ENCODE assay signal across 21 mouse cellular contexts in genomic region chr14:101499838-101500237, GRCm38 (mm10).
DNase-seq lines count a peak whose midpoint lies in the region; ATAC-seq lines count a peak whose summit lies in the region.
"Had no signal": no experiment of that assay in that cellular context is flagged by ENCODE, and none has a peak within 500 bp of the region (broad histone marks: within the 10 kb centered on the region; RNA-seq: fewer than 3 reads in every experiment).

No protein-coding gene starts in this region.

- no peak overlapping the region for H3K9ac ChIP-seq in intestine, embryonic 14.5 days (ENCODE audit: low read length)
- no peak overlapping the region for H3K9ac ChIP-seq in intestine, embryonic 15.5 days
- H3K9ac ChIP-seq in midbrain, embryonic 11.5 days (ENCODE audit: low read length), result no peak overlapping the region

- H3K27ac ChIP-seq in intestine, embryonic 14.5 days (ENCODE audit: low read depth), result no peak overlapping the region
- no peak overlapping the region for H3K27ac ChIP-seq in intestine, embryonic 15.5 days
- no peak overlapping the region for H3K27ac ChIP-seq in midbrain, embryonic 11.5 days (ENCODE audit: low read depth, low read length)
- no peak overlapping the region for H3K27ac ChIP-seq in midbrain, embryonic 10.5 days (replicated peaks)

- peak; percentile 77 for DNase-seq in heart, adult 11 months
- DNase-seq in heart, adult 8-10 months (ENCODE audit: low spot score), result no peak
- peak; percentile 32 for DNase-seq in intestine, embryonic 14.5 days (ENCODE audit: low spot score)
- DNase-seq in midbrain, embryonic 11.5 days (ENCODE audit: low spot score, missing footprints), result peak; percentile 64
- DNase-seq in midbrain, embryonic 10.5 days (ENCODE audit: low spot score), result no peak
- DNase-seq: adrenal gland, adult 2 months; adrenal gland, adult 8-10 months; adrenal gland, postnatal 10 days; adrenal gland, postnatal 14 days; adrenal gland, postnatal 25 days; adrenal gland, postnatal 36 days; B cell, adult 2 months; cerebellum, adult 11 months; cerebellum, adult 11-12 months; cerebellum, adult 18-20 months had no signal

- no peak for ATAC-seq in intestine, embryonic 14.5 days (replicated peaks; ENCODE audit: low FRiP score, low TSS enrichment, low read depth)
- no peak for ATAC-seq in intestine, embryonic 15.5 days
- ATAC-seq in midbrain, embryonic 11.5 days (ENCODE audit: low FRiP score), result no peak
- ATAC-seq: activated CD4-positive, CD25-positive, alpha-beta regulatory T cell, adult 4 months; CD4-positive, CD25-positive, alpha-beta regulatory T cell, adult 4 months; Patski had no signal

- no peaks in the 10 kb centered on the region for H3K4me1 ChIP-seq in intestine, embryonic 14.5 days (replicated peaks; ENCODE audit: control insufficient read depth, insufficient read depth, low read length)
- H3K4me1 ChIP-seq in intestine, embryonic 15.5 days (replicated peaks), result no peaks in the 10 kb centered on the region
- no peaks in the 10 kb centered on the region for H3K4me1 ChIP-seq in midbrain, embryonic 11.5 days (ENCODE audit: control insufficient read depth, insufficient read depth, low read length)
- no peaks in the 10 kb centered on the region for H3K4me1 ChIP-seq in midbrain, embryonic 10.5 days

- H3K9me3 ChIP-seq in intestine, embryonic 14.5 days (ENCODE audit: control insufficient read depth, low read length), result no peaks in the 10 kb centered on the region
- no peaks in the 10 kb centered on the region for H3K9me3 ChIP-seq in intestine, embryonic 15.5 days
- H3K9me3 ChIP-seq in midbrain, embryonic 11.5 days (ENCODE audit: control insufficient read depth, low read length), result no peaks in the 10 kb centered on the region
- H3K9me3 ChIP-seq in midbrain, embryonic 10.5 days (replicated peaks), result no peaks in the 10 kb centered on the region

- WGBS in intestine, embryonic 14.5 days, result 83% methylated on average over 1 of the region's 1 CpGs
- 89% methylated on average over 1 of the region's 1 CpGs for WGBS in intestine, embryonic 15.5 days
- WGBS in midbrain, embryonic 11.5 days, result 82% methylated on average over 1 of the region's 1 CpGs
- 79% methylated on average over 1 of the region's 1 CpGs for WGBS in midbrain, embryonic 10.5 days

- no peaks in the 10 kb centered on the region for H3K36me3 ChIP-seq in intestine, embryonic 14.5 days (ENCODE audit: control insufficient read depth, insufficient read depth, low read length)
- no peaks in the 10 kb centered on the region for H3K36me3 ChIP-seq in intestine, embryonic 15.5 days
- no peaks in the 10 kb centered on the region for H3K36me3 ChIP-seq in midbrain, embryonic 11.5 days (ENCODE audit: control insufficient read depth, insufficient read depth, low read length)
- H3K36me3 ChIP-seq in midbrain, embryonic 10.5 days, result no peaks in the 10 kb centered on the region
- H3K36me3 ChIP-seq: G1E had no signal

- H3K4me2 ChIP-seq in intestine, embryonic 14.5 days (ENCODE audit: low read length), result no peak overlapping the region
- H3K4me2 ChIP-seq in intestine, embryonic 15.5 days (replicated peaks), result no peak overlapping the region
- no peak overlapping the region for H3K4me2 ChIP-seq in midbrain, embryonic 11.5 days

- no peak overlapping the region for H3K4me3 ChIP-seq in intestine, embryonic 14.5 days (ENCODE audit: low read depth, low read length)
- H3K4me3 ChIP-seq in intestine, embryonic 15.5 days (replicated peaks), result no peak overlapping the region
- no peak overlapping the region for H3K4me3 ChIP-seq in midbrain, embryonic 11.5 days (ENCODE audit: low read depth, low read length)
- H3K4me3 ChIP-seq in midbrain, embryonic 10.5 days, result no peak overlapping the region

- H3K27me3 ChIP-seq in intestine, embryonic 14.5 days (replicated peaks; ENCODE audit: control insufficient read depth, insufficient read depth, low read length), result no peaks in the 10 kb centered on the region
- H3K27me3 ChIP-seq in intestine, embryonic 15.5 days (replicated peaks), result no peaks in the 10 kb centered on the region
- H3K27me3 ChIP-seq in midbrain, embryonic 11.5 days (ENCODE audit: control insufficient read depth, insufficient read depth, low read length), result no peaks in the 10 kb centered on the region
- no peaks in the 10 kb centered on the region for H3K27me3 ChIP-seq in midbrain, embryonic 10.5 days (ENCODE audit: low read depth, poor library complexity, severe bottlenecking)
- H3K27me3 ChIP-seq: CH12.LX, Patski had no signal

Comparison
In these comparisons a context has a peak if more than half of its experiments do, and no peak if none do; other contexts are left out.
1. DNase-seq: peak in heart, adult 11 months (single experiment), intestine, embryonic 14.5 days (single experiment) and midbrain, embryonic 11.5 days (single experiment); none in heart, adult 8-10 months (single experiment) and midbrain, embryonic 10.5 days (single experiment).